Mouse (Mus musculus) cerebellum, adult 9-11 months (tissue): ENCODE data around the gene Adipor2.

Source experiments
- DNase-seq: peaks from one replicate; pipeline ENCODE4 v3.0.0; 2022

Gene Adipor2

GRCm38 (mm10) chr6:119419412-119419811, 1.9 kb upstream of the Adipor2 start:
- DNase-seq = no peak

- peak; percentile 15 for DNase-seq
Observed at GRCm38 (mm10) chr6:119418392-119419251, 1.1 kb upstream of the Adipor2 start.

DNA sequence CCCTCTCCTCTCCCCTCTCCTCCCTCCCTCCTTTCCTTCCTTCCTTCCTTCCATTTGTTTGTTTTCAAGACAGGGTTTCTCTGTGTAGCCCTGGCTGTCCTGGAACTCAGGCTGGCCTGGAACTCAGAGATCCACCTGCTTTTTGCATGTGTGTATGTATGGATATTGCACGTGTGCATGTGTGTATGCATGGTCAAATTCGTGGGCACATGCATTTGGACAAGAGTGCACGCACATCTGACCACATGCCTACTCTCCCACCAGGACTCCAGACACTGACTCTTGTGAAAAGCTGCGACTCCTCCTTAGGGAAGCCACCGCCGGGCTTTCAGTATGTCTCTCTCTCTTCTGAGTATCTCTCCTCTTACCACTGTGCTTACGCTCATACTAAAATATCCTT, 317 bp upstream of the Adipor2 start:
- no peak for DNase-seq

- no peak for DNase-seq
Observed at GRCm38 (mm10) chr6:119416643-119417042, 861 bp downstream of the Adipor2 start.

DNA sequence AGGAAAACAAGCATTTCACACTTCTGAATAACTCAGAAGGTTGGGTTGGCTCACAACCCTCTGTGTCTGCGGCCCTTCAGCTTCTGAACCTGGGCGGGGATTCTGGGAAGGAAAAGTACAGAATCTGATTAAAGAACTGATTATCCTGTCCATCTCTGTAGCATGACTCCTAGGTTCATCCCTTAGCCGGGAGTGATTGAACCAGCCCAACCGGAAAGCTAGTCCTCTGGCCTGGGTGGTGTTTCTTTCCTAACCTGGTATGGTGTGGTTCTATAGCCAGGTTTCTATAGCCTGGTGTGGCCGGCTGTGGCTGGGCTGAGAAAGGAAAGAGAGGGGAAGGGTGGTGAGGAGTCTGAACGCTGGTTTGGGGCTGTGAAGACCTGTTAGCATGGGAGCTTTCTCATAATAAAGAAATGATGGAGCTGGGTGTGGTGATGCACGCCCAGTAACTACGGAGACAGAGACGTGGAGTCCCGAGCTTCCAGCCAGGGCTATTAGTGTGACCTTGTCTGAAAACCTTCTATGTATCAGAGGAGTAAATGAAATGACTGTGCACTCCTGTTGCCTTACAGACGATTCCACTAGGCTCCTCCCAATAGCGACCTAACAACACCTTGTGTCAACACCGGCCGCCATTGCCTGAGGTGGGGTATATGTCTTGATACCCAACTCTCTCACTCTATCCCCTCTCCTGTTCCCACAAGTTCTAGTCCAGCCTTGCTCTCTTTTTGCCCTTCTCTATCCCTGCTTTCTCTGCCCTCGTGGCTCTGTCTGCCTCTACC, 3.1 kb downstream of the Adipor2 start:
- DNase-seq = no peak

GRCm38 (mm10) chr6:119412588-119412987, 4.9 kb downstream of the Adipor2 start:
- no peak for DNase-seq

- DNase-seq = no peak
Observed at GRCm38 (mm10) chr6:119411511-119411910, 6.0 kb downstream of the Adipor2 start.

DNA sequence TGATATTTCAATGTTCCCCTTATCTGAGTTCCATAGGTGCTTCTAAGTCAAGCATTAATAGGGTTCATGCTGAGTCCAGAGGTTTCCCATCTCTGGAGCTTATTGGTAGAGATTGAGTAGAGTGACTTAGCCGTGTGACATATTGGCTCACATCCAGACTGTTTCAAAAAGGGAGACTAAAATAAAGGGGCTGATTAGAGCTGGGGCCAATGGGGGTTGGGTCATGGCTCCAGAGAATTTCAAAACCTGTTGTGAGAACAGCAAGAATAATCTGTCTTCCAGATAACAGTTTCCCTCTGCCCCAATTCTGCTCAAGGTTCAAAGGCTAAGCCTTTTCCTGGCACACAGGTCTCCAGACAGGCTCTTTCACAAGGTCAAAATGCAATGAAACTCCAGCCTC, 7.7 kb downstream of the Adipor2 start:
- no peak for DNase-seq

DNA sequence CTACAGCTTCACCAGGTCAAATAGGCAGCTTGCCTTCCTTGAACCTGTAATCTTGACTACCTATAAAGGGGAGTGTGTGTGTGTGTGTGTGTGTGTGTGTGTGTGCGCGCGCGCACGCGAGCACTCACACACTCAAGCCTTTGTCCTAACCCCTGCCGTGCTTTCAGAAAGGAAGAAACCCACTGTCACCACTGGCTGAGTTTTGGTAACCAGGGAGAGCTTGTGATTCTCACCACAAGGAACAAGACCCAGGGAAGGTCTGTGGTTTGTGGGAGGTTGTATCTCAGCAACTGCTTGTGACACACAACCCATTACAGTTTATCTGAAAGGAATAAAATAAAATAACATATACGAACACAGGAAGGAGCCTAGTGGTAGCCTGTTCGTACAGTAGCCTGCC, 8.9 kb downstream of the Adipor2 start:
- no peak for DNase-seq

DNA sequence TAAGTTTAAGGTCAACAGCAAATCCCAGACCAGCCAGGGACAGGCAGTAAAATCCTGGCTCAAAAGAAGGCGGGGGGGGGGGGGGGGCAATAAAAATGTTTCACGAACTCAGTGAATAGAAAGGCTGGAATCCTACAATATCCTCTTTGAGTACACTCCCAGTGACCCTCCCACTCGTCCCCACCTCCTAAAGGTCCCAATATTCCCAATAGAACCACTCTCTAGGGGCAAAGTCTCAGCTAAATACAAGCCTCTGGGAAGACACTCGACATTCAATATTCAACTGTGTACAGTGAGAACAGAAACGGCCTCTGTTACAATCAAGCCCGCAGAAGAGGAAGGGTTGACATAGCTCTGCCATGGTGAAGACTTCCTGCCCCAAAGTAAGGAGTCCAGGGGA, 9.7 kb downstream of the Adipor2 start:
- DNase-seq = no peak

DNA sequence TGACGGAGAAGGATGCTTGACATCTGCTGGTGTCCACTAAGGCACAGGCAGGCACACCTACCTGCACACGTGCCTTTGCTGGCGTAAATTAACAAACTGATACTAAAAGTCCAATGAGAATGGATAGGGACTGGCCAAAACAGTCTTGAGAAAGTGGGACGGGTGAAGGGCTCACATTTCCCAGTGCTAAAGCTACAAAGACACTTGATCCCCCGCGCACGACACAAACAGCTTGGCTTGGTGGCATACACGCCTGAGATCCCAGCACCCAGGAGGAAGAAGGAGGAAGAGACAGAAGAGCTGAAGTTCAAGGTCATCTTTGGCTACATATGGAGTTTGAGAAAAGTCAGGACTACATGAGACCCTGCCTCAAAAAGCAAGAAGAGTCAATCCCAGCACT, 11.0 kb downstream of the Adipor2 start:
- no peak for DNase-seq

DNA sequence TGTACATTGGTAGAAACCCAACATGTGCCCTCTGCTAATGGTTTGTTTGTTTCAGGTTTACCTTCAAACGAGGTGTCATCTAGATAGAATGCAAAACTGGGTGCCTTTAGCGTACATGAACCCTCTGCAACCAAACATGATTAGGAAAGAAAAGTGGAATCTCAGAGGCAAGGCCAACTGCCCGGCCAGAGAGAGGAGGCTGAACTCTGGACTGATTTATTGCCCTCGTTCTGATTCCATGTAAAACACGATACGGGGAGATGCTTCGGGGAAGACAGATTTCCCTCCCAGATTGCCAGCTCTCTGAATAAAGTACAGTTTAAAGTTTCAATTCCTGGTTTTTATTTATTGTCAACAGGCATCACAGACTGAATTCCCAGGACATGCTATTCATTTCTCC, 12.2 kb downstream of the Adipor2 start:
- no peak for DNase-seq

DNA sequence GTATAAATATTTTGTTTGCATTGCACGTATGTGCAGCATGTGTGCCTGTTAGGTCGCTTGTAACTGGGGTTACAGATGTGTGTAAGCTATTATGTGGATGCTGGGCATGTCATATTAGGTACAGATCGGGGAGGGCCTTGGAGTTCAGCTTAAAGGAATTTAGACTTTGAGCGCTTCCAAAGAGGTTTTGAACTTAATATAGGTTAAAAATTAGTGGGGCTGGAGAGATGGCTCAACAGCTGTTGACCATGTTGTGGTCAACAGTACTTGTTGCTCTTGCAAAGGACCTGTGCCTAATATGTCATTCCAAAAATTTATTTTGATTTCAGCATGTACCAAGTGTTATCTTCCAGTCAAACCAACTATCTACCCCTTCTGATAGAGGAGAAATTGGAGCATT, 12.7 kb downstream of the Adipor2 start:
- no peak for DNase-seq

DNA sequence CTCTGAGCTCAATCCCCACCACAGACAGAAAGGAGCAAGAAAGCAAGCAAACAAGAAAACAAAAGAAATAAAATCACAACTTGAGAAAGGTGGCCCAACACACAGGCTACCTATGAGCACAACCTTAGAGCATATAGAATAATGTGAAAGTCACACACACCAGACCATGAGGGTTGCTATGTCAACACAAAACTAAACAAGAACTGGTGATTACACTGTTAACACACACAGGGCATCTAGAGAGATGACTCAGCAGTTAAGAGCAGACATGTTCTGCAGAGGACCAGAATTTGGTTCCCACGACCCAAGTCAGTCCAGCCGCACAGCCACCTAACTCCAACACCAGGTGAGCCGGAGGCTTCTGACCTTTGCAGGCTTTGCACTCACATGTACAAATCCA, 14.5 kb downstream of the Adipor2 start:
- no peak for DNase-seq

DNA sequence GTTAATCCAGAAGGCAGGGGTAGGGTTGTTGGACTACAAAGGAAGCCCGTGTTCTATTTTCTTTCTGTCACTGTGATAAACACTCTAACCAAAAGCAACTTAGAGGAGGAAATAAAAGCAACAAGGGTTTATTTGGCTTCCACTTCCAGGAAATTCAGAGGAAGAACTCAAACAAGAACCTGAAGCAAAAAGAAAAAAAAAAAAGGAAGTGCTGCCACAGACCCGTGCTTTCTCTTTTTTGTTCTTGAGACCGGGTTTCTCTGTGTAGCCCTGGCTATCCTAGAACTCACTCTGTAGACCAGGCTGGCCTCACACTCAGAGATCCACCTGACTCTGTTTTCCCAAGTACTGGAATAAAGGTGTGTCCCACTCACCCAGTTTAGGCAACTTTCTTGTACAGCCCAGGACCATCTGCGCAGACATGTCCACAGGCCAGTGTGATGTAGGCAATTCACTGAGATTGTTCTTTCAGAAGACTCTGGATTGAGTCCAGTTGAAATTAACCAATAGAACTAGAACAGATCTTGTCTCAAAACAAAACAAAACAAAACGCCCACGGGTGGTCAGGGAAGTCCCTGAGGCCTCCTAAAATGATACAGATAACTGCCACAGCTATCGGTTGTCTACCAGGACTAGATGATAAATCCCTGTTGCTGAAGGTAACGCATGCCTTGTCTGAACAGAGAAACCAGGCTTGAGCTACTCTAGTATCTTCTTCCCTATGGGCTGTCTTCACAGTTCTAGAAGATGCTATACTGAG, 15.8 kb downstream of the Adipor2 start:
- DNase-seq = no peak

- no peak for DNase-seq
Observed at GRCm38 (mm10) chr6:119400649-119401048, 16.9 kb downstream of the Adipor2 start.

DNA sequence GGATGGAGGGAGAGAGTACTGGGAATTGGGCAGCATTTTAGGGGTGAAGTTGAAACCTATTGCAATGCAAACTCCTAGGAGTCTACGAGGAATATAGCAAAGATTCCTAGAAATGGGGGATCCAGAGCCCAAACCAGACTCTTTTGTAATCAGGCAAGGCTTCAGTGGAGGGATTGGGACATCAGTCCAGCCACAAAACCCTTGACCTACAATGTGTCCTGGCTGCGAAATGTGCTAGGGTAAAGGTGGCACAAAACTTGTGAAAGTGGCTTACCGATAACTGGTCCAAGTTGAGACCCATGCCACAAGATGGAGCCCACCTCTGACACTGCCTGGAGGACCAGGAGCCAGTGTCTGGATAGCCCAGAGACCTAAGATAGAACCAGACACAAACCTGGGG, 18.1 kb downstream of the Adipor2 start:
- no peak for DNase-seq

DNA sequence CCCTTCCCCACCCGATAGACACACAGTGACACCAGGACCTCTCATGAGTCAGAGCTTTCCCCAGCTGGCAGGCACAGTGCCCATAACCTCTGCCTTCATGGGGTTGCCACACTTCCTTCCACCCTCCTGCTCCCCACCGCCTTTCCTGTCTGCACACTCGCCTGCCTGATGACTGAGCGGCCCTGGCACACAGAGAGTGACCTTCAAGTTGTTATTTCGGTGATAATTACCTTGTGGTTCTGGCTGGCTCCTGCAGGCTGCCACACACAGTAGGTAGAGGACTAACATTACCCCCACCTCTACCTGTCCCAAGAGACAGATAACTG, 21.2 kb downstream of the Adipor2 start:
- no peak for DNase-seq

DNA sequence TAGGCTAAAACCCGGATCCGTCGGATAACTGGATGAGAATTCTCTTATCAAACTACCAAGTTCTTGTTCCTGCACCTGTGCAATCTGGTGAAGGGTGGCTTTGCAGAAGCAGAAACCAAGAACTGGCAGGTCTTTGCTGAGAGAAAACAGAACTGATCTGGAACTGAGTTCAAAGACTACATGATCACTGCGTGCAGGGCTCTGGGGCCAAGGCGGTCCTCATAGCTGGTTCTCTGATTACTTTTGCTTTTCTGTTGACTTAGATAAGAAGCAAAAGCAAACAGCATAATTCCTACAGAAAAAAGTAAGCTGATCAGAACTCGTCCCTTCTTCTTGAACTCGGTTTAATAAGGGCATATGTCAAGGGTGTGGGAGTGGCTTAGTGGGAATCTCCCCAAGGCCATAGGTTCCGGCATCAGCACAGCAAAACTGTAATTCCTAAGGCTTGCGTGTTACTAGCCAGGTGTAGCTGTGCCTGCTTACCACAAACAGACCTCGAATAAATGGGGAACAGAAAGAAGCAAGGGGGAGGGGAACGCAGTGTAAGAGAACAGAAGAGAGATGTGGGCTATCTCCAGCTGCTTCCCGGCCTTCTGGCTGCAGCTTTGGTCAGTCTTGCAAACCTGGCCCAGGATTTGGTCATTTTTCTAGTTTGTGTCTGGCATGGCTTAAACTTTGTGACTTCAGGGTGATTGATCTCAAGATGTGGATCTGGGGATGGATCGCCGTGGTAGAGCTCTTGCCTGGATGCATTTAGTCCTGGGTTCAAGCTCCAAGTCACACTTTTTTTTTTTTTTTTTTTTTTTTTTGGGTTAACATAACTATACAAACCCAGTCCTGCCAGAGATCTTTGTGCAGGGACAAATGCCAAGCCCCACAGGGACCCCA, 21.8 kb downstream of the Adipor2 start:
- no peak for DNase-seq

DNA sequence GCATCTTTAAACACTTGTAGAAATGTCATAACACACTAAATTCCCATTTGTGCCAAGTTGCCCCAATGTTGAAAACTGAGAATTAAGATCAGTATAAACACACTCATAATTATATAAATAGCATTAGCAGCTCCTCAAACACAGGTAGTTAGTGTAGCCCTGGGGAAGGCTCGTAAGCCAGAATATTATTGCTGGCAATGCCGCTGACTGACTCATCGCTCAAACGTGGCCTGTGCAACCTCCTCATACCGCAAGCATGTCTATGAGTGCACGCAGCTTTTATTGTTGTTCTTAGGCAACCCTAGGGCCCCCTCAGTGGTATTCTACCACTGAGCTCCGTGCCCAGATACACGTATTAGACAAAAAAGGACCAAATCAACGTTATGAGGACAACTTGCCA, 24.7 kb downstream of the Adipor2 start:
- DNase-seq = no peak

DNA sequence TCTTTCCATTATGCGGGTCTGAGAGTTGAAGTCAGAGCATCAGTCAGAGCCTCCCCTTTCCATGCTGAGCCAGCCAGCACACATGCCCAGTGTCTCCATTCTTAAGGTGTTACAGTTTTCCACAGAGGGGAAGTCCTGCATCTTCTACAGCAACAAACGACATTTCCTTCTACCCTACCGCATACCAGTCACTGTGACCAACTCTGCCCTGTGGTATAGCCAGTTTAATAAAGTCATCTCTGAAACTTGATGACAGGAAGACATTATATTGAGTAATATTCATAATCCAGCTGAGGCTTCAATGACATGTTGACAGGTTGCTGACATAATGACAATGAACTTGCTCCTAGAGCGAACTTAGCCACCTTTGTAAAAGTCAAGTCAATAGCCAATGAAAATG, 26.8 kb downstream of the Adipor2 start:
- no peak for DNase-seq

DNA sequence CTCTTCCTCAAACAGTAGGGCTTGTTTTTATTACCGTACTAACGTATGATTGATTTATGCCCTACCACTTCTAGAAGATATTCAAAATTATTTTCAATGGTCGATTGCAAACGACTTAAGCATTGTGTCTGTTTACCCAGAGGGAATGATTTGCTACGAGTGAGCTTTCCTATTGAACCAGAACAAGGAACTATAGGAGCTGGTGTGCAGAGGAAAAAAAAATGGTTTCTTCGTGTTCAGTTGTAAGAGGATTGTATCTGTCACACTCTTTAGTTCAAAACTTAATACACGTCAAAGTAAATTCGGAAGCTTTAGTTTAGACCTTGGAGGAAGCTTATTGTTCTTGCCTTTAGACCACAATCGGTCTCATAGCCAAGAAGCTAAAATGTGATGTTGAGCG, 28.4 kb downstream of the Adipor2 start:
- no peak for DNase-seq

DNA sequence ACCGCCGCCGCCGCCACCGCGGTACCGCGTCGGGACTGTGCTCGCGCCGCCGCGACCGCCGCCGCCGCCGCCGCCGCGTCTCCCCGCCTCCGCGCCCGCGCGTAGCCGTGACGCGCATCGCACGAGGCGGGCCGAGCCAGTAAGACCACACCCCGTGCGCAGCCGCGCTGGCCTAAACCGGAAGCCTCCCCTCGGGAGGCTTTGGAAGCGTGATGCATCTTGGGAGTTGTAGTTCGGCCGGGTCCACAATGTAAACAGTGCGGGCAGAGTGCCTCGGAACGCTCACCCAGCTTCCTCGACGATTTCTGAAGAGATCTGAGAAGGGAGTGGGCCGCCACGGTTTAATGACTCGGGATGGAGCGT, 28.9 kb downstream of the Adipor2 start:
- peak; percentile 97 for DNase-seq
